Mouse (Mus musculus): ENCODE results near the gene Lpar5. TPM values are rescaled to one million over a fixed set of nuclear protein-coding genes. Genes with fewer than 3 reads are reported as not detected.

Lpar5 gene
- total RNA-seq, 2 experiments from 2014 or later: 0.94 to 1.6 TPM

GRCm38 (mm10) chr6:125112553-125112952 is 44.8 kb downstream of the Lpar5 start:
- no peak for DNase-seq (ENCODE audit: low spot score in 2 of 2)

- no peak for DNase-seq (ENCODE audit: low spot score in 2 of 2)
Measured at GRCm38 (mm10) chr6:125119387-125119786, 51.7 kb downstream of the Lpar5 start.

DNA sequence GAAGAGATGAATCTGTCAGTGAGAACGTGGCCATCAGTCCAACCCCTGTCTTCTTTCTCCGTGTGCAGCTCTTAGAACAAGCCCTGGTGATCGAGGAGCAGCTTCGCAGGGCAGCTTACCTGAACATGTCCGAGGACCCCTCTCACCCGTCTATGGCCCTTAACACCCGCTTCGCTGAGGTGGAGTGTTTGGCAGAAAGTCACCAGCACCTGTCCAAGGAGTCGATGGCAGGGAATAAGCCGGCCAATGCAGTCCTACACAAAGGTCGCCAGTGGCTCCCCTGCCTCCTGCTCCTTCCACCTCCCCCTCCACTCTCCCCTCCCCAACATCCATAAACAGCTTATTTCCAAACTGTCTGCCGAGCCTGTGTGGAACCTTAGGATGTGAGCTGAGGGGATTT is 61.0 kb downstream of the Lpar5 start:
- no peak for DNase-seq (ENCODE audit: low spot score in 2 of 2)

GRCm38 (mm10) chr6:125129710-125130402 is 62.1 kb downstream of the Lpar5 start:
- DNase-seq (ENCODE audit: low spot score in 2 of 2): no peak

DNA sequence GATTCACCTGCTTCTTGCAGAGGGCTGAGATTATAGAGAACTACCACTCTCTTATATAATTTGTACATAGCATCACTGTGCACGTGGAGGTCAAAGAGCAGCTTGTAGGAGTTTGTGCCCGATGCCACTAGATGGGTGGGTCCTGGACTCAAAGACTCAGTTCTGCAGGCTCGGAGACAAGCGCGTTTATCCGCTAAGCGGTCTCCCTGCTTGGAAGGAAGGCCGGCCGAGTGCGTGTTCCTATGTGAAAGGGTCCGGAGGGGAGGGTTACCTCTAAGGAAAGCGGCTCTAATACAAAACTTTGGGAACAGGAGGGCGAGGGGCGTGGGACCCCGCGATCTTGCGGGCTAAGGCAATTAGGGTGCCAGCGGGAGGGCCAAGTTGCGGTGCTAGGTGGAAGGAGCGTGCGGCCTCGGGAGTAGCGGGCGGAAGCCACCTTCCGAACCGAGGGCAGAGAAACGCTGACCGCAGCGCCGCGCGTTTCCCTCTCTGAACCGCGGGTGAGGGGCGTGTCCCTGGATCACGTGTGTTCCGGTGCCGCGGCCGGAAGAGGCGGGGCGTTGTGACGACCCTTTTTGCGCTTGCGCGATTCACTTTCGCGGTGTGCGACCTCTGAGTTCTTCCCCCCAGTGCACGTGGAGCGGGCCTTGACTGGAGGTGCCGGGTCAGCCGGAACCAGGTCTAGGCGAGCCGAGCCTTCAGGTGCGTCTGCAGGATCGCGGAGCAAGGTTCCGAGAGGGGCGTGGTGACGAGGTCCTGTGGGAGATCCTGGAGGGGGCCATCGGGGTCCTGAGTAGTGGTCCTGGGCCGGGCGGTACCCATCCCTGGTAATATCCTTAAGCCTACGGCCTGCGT is 63.8 kb downstream of the Lpar5 start, which contains the start of gene Nop2:
Gene Nop2, plus strand, starts transcription at position 608 of the 855 bp plus-strand sequence.
- DNase-seq (ENCODE audit: low spot score in 2 of 2): peak; percentile 78 to 87

Small RNAs within 50 kb of the gene (microRNA-seq; reads per million reads assigned to microRNA genes)
- gene Mir7045: 1.6 to 2.5 reads per million in 2 experiments

Other genes with a start within 250 kb of the Lpar5 start
- 100 to 1,000 TPM; 180 to 183 TPM for gene Usp5, start 238.4 kb upstream of the Lpar5 start, total RNA-seq (2021)
- gene Cdca3, start 238.4 kb upstream of the Lpar5 start, total RNA-seq (2021): 1 to 10 TPM; 2.0 to 3.4 TPM
- under 1 TPM in 1 of 2 experiments, not detected in 1; 0.21 TPM for gene Gnb3, start 227.6 kb upstream of the Lpar5 start, total RNA-seq (2021)
- gene P3h3, start 210.2 kb upstream of the Lpar5 start, total RNA-seq (2021): 10 to 100 TPM; 24.7 to 24.8 TPM
- gene Gpr162, start 203.9 kb upstream of the Lpar5 start, total RNA-seq (2021): 100 to 1,000 TPM; 180 to 193 TPM
- gene Cd4, start 179.7 kb upstream of the Lpar5 start, total RNA-seq (2021): under 1 TPM; 0.29 to 0.58 TPM
- 1 to 10 TPM; 2.6 to 3.0 TPM for gene Lag3, start 156.2 kb upstream of the Lpar5 start, total RNA-seq (2021)
- gene Ptms, start 147.8 kb upstream of the Lpar5 start, total RNA-seq (2021): 1,000 to 10,000 TPM; 1,231 to 1,331 TPM
- 100 to 1,000 TPM; 681 to 696 TPM for gene Mlf2, start 136.5 kb upstream of the Lpar5 start, total RNA-seq (2021)
- 100 to 1,000 TPM; 125 to 128 TPM for gene Cops7a, start 102.4 kb upstream of the Lpar5 start, total RNA-seq (2021)
- 100 to 1,000 TPM; 119 to 120 TPM for gene Pianp, start 71.2 kb upstream of the Lpar5 start, total RNA-seq (2021)
- gene Zfp384, start 58.8 kb upstream of the Lpar5 start, total RNA-seq (2021): 10 to 100 TPM; 41.9 to 49.2 TPM
- 10 to 100 TPM; 62.5 to 62.6 TPM for gene Ing4, start 28.2 kb upstream of the Lpar5 start, total RNA-seq (2021)
- gene Acrbp, start 18.2 kb upstream of the Lpar5 start, total RNA-seq (2021): 1 to 10 TPM; 6.2 to 8.1 TPM
- 100 to 1,000 TPM; 173 to 193 TPM for gene Chd4, start 28.1 kb downstream of the Lpar5 start, total RNA-seq (2021)
- gene Nop2, start 64.0 kb downstream of the Lpar5 start, total RNA-seq (2021): 10 to 100 TPM; 29.2 to 30.5 TPM
- gene Iffo1, start 77.3 kb downstream of the Lpar5 start, total RNA-seq (2021): 10 to 100 TPM; 64.7 to 73.2 TPM
- gene Gapdh, start 98.5 kb downstream of the Lpar5 start, total RNA-seq (2021): 1,000 to 10,000 TPM; 2,098 to 2,176 TPM
- gene Ncapd2, start 123.8 kb downstream of the Lpar5 start, total RNA-seq (2021): 10 to 100 TPM; 26.8 to 29.8 TPM
- 10 to 100 TPM; 67.7 to 74.4 TPM for gene Mrpl51, start 123.9 kb downstream of the Lpar5 start, total RNA-seq (2021)
- gene Vamp1, start 147.6 kb downstream of the Lpar5 start, total RNA-seq (2021): 10 to 100 TPM; 49.3 to 62.7 TPM
- gene Tapbpl, start 163.9 kb downstream of the Lpar5 start, total RNA-seq (2021): 1 to 10 TPM; 2.9 to 3.1 TPM
- not detected for gene Cd27, start 169.1 kb downstream of the Lpar5 start, total RNA-seq (2021)
- gene Tuba3a, start 218.1 kb downstream of the Lpar5 start, total RNA-seq (2021): not detected
- 10 to 100 TPM in 1 of 2 experiments, 1 to 10 TPM in 1; 9.8 to 13.3 TPM for gene Ltbr, start 246.0 kb downstream of the Lpar5 start, total RNA-seq (2021)